Mouse (Mus musculus) brown adipose tissue, adult 24 weeks (tissue): ENCODE data around the gene Cldnd2. TPM values are rescaled to one million over a fixed set of nuclear protein-coding genes. Genes with fewer than 3 reads are reported as not detected.

ENCODE experiments used
- H3K27ac ChIP-seq: fragments of 200-500 bp; replicated peaks from 2 replicates; pipeline ENCODE4 v1.5.1; 2012; ENCODE audit warnings: low read depth, mild to moderate bottlenecking, low read length
- H3K4me1 ChIP-seq: fragments of 200-500 bp; 2 replicates; pipeline ENCODE4 v1.6.1; 2012; ENCODE audit warnings: low read length, mixed read lengths; ENCODE audit not compliant: control insufficient read depth, insufficient read depth, insufficient read length
- H3K4me3 ChIP-seq: fragments of 200-500 bp; 2 replicates; pipeline ENCODE4 v1.5.1; 2012; ENCODE audit warnings: low read depth, mild to moderate bottlenecking, low read length, moderate library complexity; ENCODE audit not compliant: insufficient read depth
- polyA plus RNA-seq: library from polyadenylated mRNA; stranded (reverse); fragments of >200 nt; gene quantifications from 2 replicates; pipeline ENCODE4 v1.2.4, GENCODE M21; 2012; ENCODE audit not compliant: missing spikeins, insufficient read depth, insufficient read length

Cldnd2 gene
- polyA plus RNA-seq, 1 experiment = not detected

DNA sequence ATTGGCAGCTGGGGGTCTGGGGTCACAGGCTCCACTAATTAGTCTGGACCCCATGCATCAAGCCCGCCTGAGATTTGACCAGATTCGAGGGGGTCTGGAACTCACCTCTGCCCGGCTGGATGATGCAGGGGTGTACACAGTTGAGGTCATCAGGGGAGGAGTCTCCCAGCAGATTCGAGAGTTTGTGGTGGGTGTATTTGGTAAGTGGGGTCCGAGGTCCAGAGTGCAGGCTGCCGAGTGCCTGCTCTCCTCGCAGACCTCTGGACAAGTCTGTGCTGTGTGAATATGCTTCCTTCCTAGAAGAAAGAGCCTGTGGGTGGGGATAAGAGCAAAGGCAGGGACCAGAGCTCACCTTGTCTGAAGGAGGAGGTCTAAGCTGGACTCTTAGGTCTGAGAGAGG lies 23.4 kb downstream of the Cldnd2 start:
- H3K4me1 ChIP-seq = peaks cover 7% of the 10 kb centered on the region; the same call in 1 of the 2 replicates
- H3K4me3 ChIP-seq = no peak overlapping the region
- H3K27ac ChIP-seq = no peak overlapping the region

DNA sequence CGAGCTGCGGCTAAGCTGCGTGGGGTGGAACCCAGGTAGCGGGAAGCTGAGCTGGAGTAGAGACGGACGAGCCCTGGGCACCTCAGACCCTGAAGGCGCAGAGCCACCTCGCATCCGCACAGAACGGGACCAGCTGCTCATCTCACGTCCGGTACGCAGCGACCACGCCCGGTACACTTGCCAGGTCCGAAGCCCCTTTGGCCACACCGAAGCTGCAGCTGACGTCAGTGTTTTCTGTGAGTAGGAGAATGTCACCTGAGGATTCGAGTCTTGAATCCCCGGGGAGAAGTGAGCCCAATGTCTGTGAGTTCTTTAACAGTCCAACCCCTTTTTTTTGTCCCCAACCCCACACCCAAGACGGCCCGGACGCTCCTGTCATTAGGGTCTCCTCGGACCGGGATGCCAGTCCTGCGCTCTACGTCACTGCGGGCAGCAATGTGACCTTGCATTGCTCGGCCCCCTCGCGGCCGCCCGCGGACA lies 24.3 kb downstream of the Cldnd2 start:
- Histone ChIP-seq H3K4me3 (peak overlapping the region; percentile 63), H3K4me1 (peaks cover 4% of the 10 kb centered on the region; the same call in 1 of the 2 replicates), H3K27ac (no peak overlapping the region)

DNA sequence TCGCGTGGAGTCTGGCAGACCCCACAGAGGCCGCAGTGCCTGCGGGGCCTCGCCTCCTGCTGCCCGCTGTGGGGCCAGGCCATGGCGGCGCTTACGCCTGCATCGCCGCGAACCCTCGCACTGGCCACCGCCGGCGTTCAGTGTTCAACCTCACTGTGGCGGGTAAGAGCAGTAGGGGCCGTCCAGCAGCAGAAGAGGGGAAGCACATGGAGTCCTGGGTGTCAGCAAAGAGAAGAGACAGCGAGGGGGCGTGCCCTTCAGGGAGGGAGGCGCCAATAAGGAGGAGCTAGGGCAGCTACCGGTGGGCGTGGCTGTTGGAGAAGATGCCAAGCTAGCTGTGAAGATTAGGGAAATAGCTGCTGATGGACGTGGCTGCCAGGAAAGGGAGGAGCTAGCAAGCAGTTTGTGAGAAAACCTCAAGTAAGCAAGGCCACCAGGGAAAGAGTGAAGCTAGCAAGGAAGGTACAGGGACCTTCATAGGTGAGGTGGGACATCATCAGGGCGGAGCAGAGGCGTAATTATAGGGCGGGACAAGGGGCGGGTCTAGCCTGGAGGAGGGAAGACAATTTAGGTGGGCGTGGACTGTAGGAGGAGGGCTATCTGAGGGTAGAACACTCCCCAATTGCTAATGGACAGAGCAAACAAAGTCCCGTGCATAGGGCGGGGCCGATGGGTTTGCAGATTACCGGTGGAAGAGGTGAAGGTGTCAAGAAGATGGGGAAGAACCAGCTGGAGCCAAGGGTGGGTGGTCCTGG lies 24.9 kb downstream of the Cldnd2 start:
- 0 out of 2 replicates have a peak overlapping the region, but pooled peaks have one; percentile 1 for H3K27ac ChIP-seq
- peak overlapping the region; percentile 63 for H3K4me3 ChIP-seq
- peaks cover 1% of the 10 kb centered on the region; the same call in 1 of the 2 replicates for H3K4me1 ChIP-seq

DNA sequence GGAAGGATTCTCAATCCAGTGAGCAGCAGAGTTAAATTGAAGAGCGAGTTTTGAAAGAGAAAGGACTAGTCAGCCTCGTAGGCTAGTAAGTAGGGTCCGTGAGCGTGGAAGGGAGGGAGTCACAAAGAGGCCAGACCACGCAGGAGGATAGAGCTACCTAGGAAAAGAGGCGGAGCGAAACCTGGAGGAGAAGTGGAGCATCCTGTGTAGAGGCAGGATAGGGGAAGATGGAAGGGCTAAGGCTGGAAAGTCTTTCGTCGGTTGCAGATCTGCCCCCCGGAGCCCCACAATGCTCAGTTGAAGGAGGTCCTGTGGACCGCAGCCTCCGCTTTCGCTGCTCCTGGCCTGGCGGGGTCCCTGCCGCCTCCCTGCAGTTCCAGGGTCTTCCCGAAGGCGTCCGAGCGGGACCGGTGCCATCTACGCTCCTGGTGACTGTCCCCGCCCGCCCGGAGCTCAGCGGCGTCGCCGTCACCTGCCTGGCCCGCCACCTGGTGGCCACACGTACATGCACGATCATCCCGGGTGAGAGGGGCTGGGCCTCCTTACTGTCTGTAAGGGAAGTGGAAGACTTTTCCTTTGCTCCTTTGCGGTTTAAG lies 25.6 kb downstream of the Cldnd2 start:
- 0 out of 2 replicates have a peak overlapping the region, but pooled peaks have one; percentile 1 for H3K27ac ChIP-seq
- peak overlapping the region; percentile 63 for H3K4me3 ChIP-seq
- no peaks in the 10 kb centered on the region for H3K4me1 ChIP-seq

DNA sequence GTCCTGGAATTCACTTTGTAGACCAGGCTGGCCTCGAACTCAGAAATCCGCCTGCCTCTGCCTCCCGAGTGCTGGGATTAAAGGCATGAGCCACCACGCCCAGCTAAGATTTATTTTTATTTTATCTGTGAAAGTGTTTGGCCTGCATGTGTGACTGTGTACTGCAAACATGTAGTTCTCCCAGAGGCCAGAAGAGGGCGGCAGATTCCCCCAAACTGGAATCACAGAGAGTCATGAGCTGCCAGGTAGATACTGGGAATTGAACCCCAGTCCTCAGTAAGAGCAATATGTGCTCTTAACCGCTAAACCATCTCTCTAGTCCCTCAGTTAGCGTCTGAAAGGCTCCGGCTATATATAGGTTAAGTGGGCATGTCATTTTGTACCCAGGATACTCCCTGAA lies 29.8 kb downstream of the Cldnd2 start:
- H3K4me3 ChIP-seq = no peak overlapping the region
- H3K4me1 ChIP-seq = no peaks in the 10 kb centered on the region
- H3K27ac ChIP-seq = no peak overlapping the region

DNA sequence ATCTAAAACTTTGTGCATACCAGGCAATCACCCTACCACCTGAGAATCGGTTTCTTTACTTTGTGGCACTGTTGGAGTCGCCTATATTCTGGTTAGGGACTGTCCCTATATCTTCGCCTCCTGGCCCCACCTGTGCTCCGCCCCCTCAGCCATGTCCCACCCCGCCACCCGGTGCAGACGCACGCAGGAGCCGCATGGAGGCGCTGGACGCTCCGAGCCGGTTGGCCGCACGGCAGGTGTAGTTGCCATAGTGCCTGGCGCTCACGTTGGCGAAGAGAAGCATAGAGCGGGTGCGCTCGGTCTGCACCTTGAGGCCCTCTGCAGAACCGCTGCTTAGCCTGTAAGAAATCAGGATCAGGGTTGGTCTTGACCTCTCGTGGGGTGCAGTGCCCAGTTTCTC lies 35.1 kb downstream of the Cldnd2 start:
- no peak overlapping the region for H3K4me3 ChIP-seq

DNA sequence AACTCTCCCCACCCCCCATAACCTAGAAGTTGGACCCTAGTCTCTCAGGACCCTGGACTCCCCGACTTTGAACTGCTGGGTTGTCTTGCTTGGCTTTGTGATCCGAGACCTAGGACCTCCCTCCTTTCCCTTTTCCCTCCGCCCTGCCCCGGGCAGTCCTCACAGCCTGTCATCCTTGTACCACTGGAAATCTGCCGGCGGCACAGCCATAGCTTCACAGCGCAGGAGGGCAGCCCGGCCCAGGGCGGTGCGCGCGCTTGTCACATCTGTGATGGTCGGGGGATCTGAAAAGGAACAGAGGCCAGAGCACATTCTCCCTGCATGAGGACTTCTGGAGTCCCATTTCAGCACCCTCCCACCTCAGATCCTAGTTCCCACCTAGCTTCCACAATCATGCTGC lies 35.8 kb downstream of the Cldnd2 start:
- H3K4me3 ChIP-seq = no peak overlapping the region
- no peak overlapping the region for H3K27ac ChIP-seq
- H3K4me1 ChIP-seq = no peaks in the 10 kb centered on the region

More for the DNA sequence above, 35.1 kb downstream of the Cldnd2 start:
- Histone ChIP-seq H3K4me1 (no peaks in the 10 kb centered on the region), H3K27ac (no peak overlapping the region)

DNA sequence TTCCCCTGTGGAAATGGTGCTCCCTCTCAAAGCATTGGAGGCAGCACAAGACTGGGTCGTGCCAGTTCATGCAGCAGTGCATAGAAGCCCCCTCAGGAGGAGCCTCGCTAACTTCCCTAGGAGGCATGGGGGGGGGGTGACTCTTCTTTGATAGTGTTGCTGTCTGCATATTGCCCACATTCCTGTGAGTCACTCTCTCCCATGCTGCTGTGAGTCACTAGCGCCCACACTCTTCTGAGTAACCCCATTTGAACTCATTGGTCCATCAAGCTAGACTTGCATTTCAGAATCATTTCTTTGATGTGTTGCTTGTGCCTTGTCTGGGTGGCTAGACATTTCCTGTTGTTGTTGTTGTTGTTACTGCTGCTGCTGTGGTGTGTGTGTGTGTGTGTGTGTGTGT lies 40.6 kb downstream of the Cldnd2 start:
- Histone ChIP-seq H3K4me3 (no peak overlapping the region), H3K4me1 (no peaks in the 10 kb centered on the region), H3K27ac (no peak overlapping the region)

DNA sequence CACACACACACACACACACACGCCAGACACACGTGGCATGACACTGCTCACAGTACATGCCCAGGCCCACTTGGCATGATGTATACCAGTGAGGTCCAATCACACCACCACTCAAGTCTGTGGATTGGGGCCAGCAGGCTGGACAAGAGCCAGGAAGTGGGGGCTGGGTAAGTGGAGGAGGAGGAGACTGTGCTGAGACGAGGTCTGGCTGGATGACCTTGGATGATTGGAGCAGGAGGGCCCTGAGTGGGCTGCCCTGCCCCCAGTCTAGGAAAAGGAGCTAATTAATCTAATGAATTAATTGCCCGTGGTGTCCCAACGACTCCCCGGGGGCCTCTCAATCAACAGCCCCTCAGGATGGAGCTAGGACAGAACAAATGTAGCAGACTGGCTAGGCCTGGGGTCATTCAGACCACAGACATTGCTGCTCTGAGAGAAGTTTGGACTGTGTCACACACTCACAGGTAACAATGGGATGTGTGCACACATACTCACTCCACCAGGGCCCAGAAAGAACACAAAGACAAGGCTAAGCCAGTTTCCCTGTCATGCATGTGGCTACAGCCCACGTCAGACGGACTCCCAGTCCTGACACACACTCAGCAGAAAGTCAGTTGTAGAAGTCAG lies 41.6 kb downstream of the Cldnd2 start:
- Histone ChIP-seq H3K4me3 (no peak overlapping the region), H3K4me1 (no peaks in the 10 kb centered on the region), H3K27ac (no peak overlapping the region)

DNA sequence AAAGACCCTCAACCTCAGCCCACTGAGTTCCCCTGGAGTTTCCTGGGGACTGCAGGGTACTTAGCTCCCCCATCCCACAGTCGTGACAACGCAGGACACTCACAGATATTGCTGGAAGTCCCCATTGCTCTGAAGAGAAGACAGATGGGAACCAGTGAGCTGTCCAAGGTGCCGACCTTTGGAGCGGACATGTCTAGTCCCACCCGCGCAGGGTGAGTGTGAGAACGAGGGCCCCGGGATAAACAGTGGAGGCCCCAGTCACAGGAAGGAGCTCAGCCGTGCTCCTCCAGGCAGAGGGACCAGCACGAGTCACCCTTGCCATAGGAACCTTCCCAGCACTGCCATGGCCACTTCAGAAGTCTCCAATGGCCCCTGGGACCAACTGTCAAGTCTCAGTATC lies 42.7 kb downstream of the Cldnd2 start:
- no peak overlapping the region for H3K4me3 ChIP-seq
- H3K27ac ChIP-seq = no peak overlapping the region
- no peaks in the 10 kb centered on the region for H3K4me1 ChIP-seq

DNA sequence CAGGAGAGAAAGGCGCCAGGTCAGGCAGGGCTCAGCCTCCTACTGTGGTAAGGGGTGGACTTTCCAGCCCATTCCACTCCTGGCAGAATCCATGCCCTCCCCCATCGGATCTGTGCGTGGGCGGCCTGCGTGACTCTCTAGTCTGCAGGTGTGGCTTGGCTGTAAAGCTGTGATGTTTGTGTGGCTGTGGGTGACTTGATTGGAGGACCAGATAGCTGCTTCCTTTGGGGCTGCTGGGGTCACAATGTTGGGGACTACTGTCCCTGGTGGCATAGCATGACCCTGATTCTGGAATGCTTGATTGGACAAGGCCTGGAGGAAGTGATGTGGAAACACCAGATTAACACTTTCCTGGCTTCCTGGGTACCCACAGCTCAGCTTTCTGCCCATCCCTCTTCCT lies 48.1 kb downstream of the Cldnd2 start:
- H3K27ac ChIP-seq = no peak overlapping the region
- H3K4me3 ChIP-seq = no peak overlapping the region
- no peaks in the 10 kb centered on the region; the same call in 1 of the 2 replicates for H3K4me1 ChIP-seq

DNA sequence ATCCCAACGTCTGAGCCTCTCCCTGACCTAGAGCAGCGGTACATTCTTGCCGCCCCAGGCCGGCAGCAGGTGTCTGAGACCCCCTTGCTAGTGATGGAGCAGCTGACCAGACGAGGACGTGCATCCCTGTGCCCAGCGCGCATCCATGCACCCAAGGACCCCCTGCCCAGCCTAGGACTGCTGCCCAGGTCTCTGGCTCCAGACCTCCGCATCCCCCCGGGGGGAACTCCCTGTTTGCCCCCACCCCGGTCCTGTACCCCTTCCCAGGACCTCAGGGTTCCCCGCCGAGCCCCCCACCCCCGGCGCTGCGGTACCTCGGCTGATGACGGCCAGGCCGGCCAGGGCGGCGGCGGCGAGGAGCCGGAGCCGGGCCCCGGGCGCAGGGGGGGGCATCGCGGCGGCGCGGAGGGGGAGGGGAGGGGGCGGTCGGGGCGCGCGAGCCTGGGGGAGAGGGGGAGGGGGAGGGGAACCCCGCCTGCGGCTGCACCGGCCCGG lies 49.1 kb downstream of the Cldnd2 start, which contains the start of gene Iglon5:
Iglon5 (minus strand) TSS at position 445 of the 495 bp plus-strand sequence.
- peak within 1 kb of the TSS; percentile 32; the same call in 1 of the 2 replicates for H3K4me3 ChIP-seq
- H3K27ac ChIP-seq = no peak within 1 kb of the TSS
- H3K4me1 ChIP-seq = no peaks in the 10 kb centered on the region; the same call in 1 of the 2 replicates

DNA sequence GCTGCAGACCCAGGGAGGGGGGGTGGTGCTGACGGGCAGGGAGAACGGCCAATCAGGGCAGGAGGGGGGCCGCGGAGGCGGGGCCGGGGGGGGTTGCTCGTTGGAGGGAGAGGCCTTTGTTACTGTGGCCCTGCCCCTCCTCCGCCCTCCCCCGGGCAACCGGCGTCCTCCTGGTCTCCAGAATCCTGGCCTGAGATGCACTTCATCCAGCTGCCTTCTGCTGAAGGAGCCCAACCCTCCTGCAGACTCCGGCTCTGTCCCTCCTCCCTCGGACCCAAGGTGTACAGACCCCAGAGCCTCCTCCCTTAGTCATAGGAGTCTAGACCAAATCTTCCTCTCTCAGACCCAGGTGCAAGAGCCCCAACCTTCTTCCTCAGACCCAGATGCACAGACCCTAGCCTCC lies 49.6 kb downstream of the Cldnd2 start:
- 0 out of 2 replicates have a peak overlapping the region, but pooled peaks have one; percentile 19 for H3K4me3 ChIP-seq
- no peaks in the 10 kb centered on the region; the same call in 1 of the 2 replicates for H3K4me1 ChIP-seq
- no peak overlapping the region for H3K27ac ChIP-seq

DNA sequence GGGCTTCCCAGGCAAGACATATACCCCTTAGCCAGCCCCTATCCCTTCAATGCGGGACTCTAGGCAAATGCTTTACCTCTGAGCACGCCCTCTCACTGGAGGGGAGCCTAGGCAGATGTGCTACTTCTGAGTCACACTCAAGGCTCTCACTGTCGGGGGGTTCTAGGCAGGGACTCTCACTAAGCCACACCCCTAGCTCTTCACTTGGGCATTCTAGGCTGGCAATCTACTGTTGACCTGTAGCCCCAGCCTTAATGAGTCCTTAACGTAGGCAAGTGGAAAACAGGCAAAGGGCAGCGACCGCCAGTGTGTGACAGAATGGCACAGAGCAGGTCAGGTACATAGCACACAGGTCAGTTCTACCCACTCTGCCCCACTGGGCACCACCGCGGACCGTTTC lies 50.3 kb downstream of the Cldnd2 start:
- no peak overlapping the region for H3K27ac ChIP-seq
- H3K4me1 ChIP-seq = no peaks in the 10 kb centered on the region; the same call in 1 of the 2 replicates
- no peak overlapping the region for H3K4me3 ChIP-seq
